Mouse (Mus musculus): Measurements from ENCODE around the gene Prkcz.

Prkcz gene

GRCm38 (mm10) chr4:155307591-155307990, 53.6 kb downstream of the Prkcz start:
- DNase-seq, result no peak

DNA sequence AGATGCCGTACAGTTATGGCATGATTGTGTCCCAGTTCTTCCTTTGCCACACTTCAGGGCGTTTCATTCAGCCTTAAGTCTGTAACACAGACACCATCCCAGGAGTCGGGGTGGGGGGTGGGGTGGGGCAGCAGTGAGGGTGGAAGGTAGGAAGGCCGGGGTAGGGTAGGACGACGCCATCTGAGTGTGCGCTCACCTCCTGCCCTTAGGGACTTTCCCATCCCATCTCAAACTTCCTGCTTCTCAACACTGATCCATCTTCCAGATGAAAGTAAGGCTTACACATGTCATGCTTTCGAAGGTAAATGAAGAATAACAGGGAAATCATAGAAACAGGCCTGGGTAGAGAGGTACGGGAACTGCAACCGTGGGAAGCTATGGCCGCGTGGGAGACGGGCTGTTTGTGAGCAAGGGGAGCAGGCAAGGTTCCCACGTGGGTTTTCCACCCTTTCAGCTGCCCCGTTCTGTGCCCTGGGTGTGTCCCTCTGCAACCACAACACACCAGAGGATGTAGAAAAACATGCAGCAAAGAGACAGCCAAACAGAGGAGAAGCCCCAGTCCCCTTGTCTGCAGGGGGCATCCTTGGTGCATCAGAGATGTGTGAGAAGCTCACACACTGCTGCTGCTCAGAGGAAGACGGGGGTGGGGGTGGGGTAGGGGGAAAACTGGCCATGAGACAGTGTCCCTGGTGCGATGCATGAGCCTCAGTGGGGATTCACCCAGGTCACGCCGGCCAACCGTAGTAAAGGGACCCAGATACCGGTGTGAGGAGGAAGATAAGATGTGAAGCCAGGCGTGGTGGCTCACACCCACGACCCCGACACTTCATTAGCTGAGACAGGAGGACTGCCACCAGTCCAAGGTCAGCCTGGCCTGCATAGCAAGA, 54.6 kb downstream of the Prkcz start:
- DNase-seq, result no peak

GRCm38 (mm10) chr4:155305531-155306031, 55.6 kb downstream of the Prkcz start:
- peak in 1 of 2 experiments; percentile 51 for DNase-seq

DNA sequence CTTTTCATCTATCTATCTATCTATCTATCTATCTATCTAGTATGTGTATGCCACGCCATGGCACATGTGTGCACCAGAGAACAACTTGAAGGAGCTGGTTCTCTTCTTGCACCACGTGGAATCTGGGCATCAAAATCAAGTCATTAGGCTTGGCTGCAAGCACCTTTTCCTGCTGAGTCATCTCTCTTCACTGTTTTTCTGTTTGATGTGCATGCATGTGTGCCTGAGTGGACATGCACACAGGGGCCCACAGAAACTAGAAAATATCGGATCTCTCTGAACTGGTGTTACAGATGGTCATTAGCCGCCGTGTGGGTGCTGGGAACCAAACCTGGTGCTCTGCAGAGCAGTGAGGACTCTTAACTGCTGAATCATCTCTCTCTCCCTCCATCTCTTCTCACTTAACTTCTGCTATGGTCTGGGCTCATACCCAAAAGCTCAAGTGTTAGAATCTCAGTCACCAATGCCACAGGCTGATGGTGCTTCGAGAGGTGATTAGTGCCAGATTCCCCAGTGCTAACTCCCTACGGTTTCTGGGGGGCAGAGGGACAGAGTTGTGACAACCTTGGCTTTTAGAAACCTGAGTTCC, 56.6 kb downstream of the Prkcz start:
- peak in 1 of 2 experiments; percentile 36 for DNase-seq

- DNase-seq, result no peak
These were observed 59.2 kb downstream of the Prkcz start for GRCm38 (mm10) chr4:155301965-155302364.

DNA sequence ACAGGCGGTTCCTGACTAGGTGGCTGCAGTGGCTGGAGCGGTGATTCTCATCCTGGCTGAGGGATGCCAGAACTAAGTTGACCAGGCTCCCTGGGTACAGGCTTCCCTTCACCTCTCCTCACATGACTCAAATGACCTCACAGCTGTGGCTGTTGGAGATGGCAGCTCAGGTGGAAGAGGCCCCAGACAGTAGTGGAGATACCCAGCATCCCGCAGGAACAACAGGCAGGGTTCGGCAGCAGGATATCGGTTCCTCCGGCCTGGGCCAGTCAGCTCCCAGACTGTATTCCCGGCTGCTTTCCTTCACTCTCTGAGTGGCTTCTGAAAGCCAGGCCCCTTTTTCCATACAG, 60.1 kb downstream of the Prkcz start:
- DNase-seq, result no peak

- no peak for DNase-seq
These were observed 60.6 kb downstream of the Prkcz start for GRCm38 (mm10) chr4:155300421-155301097.

- DNase-seq, result peak; percentile 86 to 87
These were observed 62.3 kb downstream of the Prkcz start for GRCm38 (mm10) chr4:155298826-155299225.

DNA sequence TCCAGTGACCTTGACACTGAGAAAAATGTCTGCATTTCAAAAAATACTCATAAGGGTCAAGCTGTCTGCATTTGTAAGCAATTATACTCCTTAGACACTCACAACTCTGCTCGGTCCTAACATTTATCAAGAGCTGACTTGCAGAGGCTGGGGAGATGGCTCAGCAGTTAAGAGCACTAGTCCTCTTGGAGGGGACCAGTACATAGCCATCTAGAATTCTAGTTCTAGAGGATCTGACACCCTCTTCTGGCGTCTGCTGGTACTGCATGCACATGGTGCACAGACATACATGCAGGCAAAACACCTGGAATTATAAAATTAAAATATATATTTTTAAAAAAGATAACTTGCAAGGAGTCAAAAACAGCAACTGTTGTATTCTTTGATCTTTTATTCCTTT, 64.1 kb downstream of the Prkcz start:
- peak in 1 of 2 experiments; percentile 67 for DNase-seq

GRCm38 (mm10) chr4:155295996-155296395, 65.2 kb downstream of the Prkcz start:
- DNase-seq, result peak in 1 of 2 experiments; percentile 52

- DNase-seq, result peak in 1 of 2 experiments; percentile 51
These were observed 66.1 kb downstream of the Prkcz start for GRCm38 (mm10) chr4:155295026-155295590.

DNA sequence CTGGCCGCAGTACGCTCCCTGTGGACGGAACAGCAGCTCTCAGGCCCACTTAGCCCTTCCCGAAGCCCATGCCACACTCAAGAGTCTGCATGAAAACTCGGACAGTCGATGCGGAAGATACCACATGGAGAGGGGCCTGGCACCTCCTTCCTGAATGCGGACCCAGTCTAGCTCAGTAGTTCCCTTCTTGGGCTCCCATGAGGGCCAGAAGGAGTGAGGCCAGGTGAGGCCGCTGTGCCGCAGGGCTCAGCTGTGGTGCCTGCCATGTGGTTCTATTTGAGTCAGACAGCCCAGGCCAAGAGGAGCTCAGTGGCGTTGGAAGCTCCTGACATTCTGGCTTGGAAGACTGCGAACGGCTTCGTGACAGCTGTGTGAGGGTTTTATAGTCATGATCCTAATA, 66.8 kb downstream of the Prkcz start:
- DNase-seq, result no peak

- no peak for DNase-seq
These were observed 68.3 kb downstream of the Prkcz start for GRCm38 (mm10) chr4:155292863-155293262.

DNA sequence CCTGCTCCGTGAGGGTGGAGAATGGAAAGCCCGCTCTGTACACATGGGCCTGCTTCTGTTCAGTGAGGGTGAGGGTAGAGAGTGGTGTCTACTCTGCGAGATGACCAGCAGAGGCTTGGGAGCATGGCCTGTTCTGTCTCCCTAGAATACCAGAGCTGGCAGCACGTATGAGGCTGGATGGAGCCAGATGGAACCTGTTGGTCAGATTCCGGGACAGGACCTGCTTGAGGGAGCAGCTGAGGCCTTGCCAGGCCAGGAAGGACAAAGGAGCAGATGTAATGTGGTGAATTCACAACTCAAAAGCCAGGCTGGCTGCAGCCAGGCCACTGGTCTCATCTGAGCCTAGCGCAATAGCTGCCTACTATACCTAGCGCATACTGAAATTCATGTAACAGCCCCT, 71.1 kb downstream of the Prkcz start:
- peak; percentile 78 to 82 for DNase-seq

DNA sequence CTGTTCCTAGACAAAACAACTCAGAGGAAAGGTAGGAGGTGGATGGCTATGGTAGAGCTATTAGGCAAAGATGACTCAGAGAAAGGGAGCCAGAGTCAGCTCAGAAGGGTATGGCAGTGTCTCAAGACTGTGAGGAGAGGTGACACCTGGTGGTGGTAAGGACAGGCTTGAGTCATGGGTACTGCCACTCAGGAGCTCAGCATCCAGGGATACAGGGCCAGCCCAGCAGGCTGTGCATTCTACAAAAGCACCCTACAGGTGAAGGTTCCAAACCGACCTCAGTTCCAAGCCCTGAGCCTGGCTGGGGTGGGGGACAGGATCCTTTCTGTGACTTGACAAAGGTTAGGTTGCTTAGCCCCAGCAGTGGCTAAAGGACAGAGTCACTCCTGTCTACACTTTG, 72.6 kb downstream of the Prkcz start:
- DNase-seq, result no peak

DNA sequence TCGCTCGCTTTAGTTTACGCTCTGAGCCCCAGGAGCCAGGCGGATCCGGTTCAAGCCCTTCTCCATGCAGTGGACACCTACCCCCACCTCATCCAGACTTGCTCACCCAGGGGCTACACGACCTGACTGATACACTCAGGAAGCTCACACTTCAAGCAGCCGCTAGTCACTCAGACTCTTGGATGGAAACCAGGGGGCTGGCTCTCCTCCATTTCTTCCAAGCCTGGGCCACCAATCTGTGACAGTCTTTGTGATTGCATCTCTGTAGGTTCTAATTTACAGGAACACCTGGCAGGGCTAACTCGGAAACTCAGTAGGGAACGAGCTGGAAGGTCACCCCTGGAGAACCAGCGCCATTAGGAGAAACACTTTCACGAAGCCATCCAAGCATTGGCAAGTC, 73.4 kb downstream of the Prkcz start:
- DNase-seq, result peak in 1 of 2 experiments; percentile 69

DNA sequence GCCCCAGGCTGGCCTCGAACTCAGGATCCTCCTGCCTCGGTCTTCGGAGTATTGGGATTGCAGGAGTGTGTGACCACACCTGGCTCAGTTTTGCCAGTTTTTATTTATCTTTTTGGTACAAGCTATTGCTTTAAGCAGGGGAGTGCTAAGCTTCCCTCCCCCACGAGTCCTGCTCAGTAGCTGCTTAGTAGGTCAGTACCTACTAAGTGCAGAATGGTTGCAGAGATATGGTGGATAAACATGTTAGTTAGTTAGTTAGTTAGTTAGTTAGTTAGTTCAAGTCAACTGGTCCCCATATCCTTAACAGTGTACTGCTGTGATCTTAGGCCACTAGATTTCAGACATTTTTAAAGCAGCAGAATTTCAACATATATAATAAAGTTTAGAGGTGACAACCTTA, 75.1 kb downstream of the Prkcz start:
- DNase-seq, result no peak

- no peak for DNase-seq
These were observed 76.4 kb downstream of the Prkcz start for GRCm38 (mm10) chr4:155284521-155285379.

DNA sequence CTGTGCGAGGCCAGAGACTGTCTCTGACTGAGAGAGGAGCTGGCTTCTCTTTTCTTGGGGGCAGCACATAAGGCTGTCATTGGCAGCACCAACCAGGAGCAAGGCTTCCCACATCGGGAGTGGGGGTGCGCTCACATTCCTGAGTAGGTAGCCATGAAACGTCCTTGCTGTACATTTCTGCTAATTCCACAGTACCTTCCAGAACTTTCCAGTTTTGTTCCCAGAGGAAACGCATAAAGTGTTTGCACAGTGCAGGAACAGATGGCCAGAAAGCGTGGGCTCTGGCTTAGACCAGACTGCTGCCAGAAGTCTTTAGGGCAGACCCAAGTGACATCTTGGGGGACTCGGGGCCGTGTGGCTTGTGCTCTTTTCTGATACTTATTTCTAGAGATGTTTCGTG, 77.6 kb downstream of the Prkcz start:
- peak; percentile 58 to 65 for DNase-seq

DNA sequence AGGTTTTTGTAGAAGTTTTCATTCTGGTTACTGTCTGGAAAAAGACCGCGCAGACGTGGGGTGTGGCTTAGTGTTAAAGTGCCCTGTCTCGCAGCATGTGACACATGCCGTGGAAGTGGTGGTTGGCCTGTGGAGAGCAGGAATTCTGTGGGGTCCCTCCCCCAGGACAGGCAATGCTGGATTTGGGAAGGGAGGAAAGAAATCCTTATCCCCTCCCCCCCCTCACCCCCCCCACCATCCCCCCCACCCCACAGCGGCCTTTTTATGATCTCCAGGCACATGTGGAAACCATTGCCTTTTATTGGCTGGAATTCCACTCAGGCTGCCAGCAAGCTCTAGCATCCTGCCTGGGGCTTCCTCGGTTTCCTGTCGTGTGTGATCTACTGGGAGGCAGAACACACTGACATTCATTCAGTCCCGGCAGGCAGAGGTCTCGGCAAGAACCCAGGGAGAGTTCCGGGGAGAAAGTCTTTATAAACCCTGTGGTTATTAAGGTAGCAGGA, 78.1 kb downstream of the Prkcz start:
- DNase-seq, result no peak

- DNase-seq, result no peak
These were observed 78.9 kb downstream of the Prkcz start for GRCm38 (mm10) chr4:155282231-155282630.

GRCm38 (mm10) chr4:155281652-155282051, 79.5 kb downstream of the Prkcz start:
- no peak for DNase-seq
